Mouse (Mus musculus) lung, embryonic 14.5 days (tissue): ENCODE measurements around the gene Snai1. TPM values are rescaled to one million over a fixed set of nuclear protein-coding genes. Genes with fewer than 3 reads are reported as not detected.
A peak's percentile ranks its signal among the peaks of the same experiment; 100 is the strongest.

Experiments used
- ATAC-seq: fragments of 200-750 bp; cut with Nextera tagmentation; 2 replicates; pipeline ENCODE4 v1.8.0; 2017; ENCODE audit warnings: mild to moderate bottlenecking, moderate TSS enrichment, moderate library complexity; ENCODE audit not compliant: insufficient read depth
- DNase-seq: peaks from one replicate; pipeline ENCODE4 v3.0.0-alpha.2; 2015
- H3K27ac ChIP-seq: fragments of 300-500 bp; sonication (generic); 2 replicates; pipeline ENCODE4 v1.5.1; 2014; ENCODE audit warnings: low read depth, mild to moderate bottlenecking, moderate library complexity
- H3K27me3 ChIP-seq: fragments of 300-500 bp; sonication (generic); 2 replicates; pipeline ENCODE4 v1.6.1; 2014; ENCODE audit warnings: low read length, control low read depth; ENCODE audit not compliant: insufficient read depth
- H3K36me3 ChIP-seq: fragments of 300-500 bp; sonication (generic); 2 replicates; pipeline ENCODE4 v1.6.1; 2014; ENCODE audit warnings: control low read depth; ENCODE audit not compliant: insufficient read depth
- H3K4me1 ChIP-seq: fragments of 300-500 bp; sonication (generic); 2 replicates; pipeline ENCODE4 v1.6.1; 2014; ENCODE audit warnings: antibody characterized with exemption, control low read depth; ENCODE audit not compliant: insufficient read depth
- H3K4me2 ChIP-seq: fragments of 300-500 bp; sonication (generic); 2 replicates; pipeline ENCODE4 v1.6.1; 2014; ENCODE audit warnings: mild to moderate bottlenecking
- H3K4me3 ChIP-seq: fragments of 300-500 bp; sonication (generic); 2 replicates; pipeline ENCODE4 v1.5.1; 2014; ENCODE audit warnings: low read depth, low read length
- H3K9ac ChIP-seq: fragments of 300-500 bp; sonication (generic); 2 replicates; pipeline ENCODE4 v1.6.1; 2014
- H3K9me3 ChIP-seq: fragments of 300-500 bp; sonication (generic); 2 replicates; pipeline ENCODE4 v1.6.1; 2016; ENCODE audit warnings: low read depth, low read length, control low read depth
- CTCF ChIP-seq: IDR thresholded peaks from 2 replicates; pipeline ENCODE4 v1.5.1; 2016; ENCODE audit warnings: antibody characterized with exemption, low read depth
- whole genome bisulfite sequencing: fragments of 180-500 bp; shearing (Covaris S2); extraction: QIAGEN DNeasy Blood & Tissue Kit; methylation state at CpG from one replicate; pipeline ENCODE4 v1.1.7; 2014; 5-methylcytosine and 5-hydroxymethylcytosine counted together
- polyA plus RNA-seq: library from polyadenylated mRNA; unstranded; fragments of >200 nt; fragmentation: Nextera tagmentation; extraction: Ambion mirVana; gene quantifications from 2 replicates; pipeline ENCODE4 v1.2.1, GENCODE M21; 2014

The Snai1 gene
- polyA plus RNA-seq, 1 experiment from 2014 or later = 162 TPM

- Histone ChIP-seq H3K36me3 (peaks cover 4% of the 10 kb centered on the region; the same call in 1 of the 2 replicates), H3K4me3 (no peak overlapping the region), H3K4me2 (no peak overlapping the region), H3K27me3 (no peaks in the 10 kb centered on the region), H3K9me3 (no peaks in the 10 kb centered on the region), H3K27ac (no peak overlapping the region), H3K9ac (no peak overlapping the region), H3K4me1 (no peaks in the 10 kb centered on the region)
- TF ChIP-seq CTCF = peak; percentile 71
- no peak for ATAC-seq
- peak; percentile 67 for DNase-seq
- WGBS = 68% methylated on average over 5 of the region's 5 CpGs
These were observed 40.7 kb upstream of the Snai1 start for GRCm38 (mm10) chr2:167497272-167497671.

GRCm38 (mm10) chr2:167502554-167503252 is 35.3 kb upstream of the Snai1 start:
- no peak for DNase-seq
- 46% methylated on average over 13 of the region's 13 CpGs for WGBS
- Histone ChIP-seq H3K36me3 (peaks cover 29% of the 10 kb centered on the region), H3K9ac (peak overlapping the region; percentile 90; the same call in 1 of the 2 replicates), H3K27ac (peak overlapping the region; percentile 50; the same call in 1 of the 2 replicates), H3K27me3 (no peaks in the 10 kb centered on the region), H3K4me2 (peak overlapping the region; percentile 79), H3K4me3 (peak overlapping the region; percentile 99), H3K9me3 (no peaks in the 10 kb centered on the region), H3K4me1 (peaks cover 16% of the 10 kb centered on the region)
- ATAC-seq = peak; percentile 4
- peak; percentile 9 for TF ChIP-seq CTCF

GRCm38 (mm10) chr2:167503253-167503895 is 34.6 kb upstream of the Snai1 start:
- ATAC-seq = peak; percentile 85
- under 1% methylated on average over 85 of the region's 85 CpGs for WGBS
- 0 out of 2 replicates have a peak, but pooled peaks have one; percentile 0 for TF ChIP-seq CTCF

GRCm38 (mm10) chr2:167503896-167504349 is 34.1 kb upstream of the Snai1 start:
- WGBS = under 1% methylated on average over 32 of the region's 32 CpGs
- Histone ChIP-seq H3K27me3 (no peaks in the 10 kb centered on the region), H3K9ac (peak overlapping the region; percentile 90), H3K4me1 (peaks cover 16% of the 10 kb centered on the region), H3K4me3 (peak overlapping the region; percentile 99), H3K4me2 (peak overlapping the region; percentile 79), H3K9me3 (no peaks in the 10 kb centered on the region), H3K27ac (peak overlapping the region; percentile 75), H3K36me3 (peaks cover 41% of the 10 kb centered on the region)
- ATAC-seq (peak; percentile 25; the same call in 1 of the 2 replicates), DNase-seq (peak; percentile 56)
- TF ChIP-seq CTCF = no peak

More at GRCm38 (mm10) chr2:167503253-167503895, 34.6 kb upstream of the Snai1 start:
- H3K9ac ChIP-seq = peak overlapping the region; percentile 90
- DNase-seq = peak; percentile 91
- H3K9me3 ChIP-seq = no peaks in the 10 kb centered on the region
- H3K27me3 ChIP-seq = no peaks in the 10 kb centered on the region
- peaks cover 16% of the 10 kb centered on the region for H3K4me1 ChIP-seq
- H3K27ac ChIP-seq = peak overlapping the region; percentile 75
- peak overlapping the region; percentile 79 for H3K4me2 ChIP-seq
- H3K4me3 ChIP-seq = peak overlapping the region; percentile 99
- peaks cover 36% of the 10 kb centered on the region for H3K36me3 ChIP-seq

- peak; percentile 44 for DNase-seq
- 65% methylated on average over 3 of the region's 3 CpGs for WGBS
- H3K4me3 ChIP-seq = 0 out of 2 replicates have a peak overlapping the region, but pooled peaks have one; percentile 99
- no peak overlapping the region for H3K27ac ChIP-seq
- H3K36me3 ChIP-seq = peaks cover 51% of the 10 kb centered on the region
- H3K9ac ChIP-seq = 0 out of 2 replicates have a peak overlapping the region, but pooled peaks have one; percentile 90
- TF ChIP-seq CTCF = no peak
- no peaks in the 10 kb centered on the region for H3K9me3 ChIP-seq
- no peak for ATAC-seq
- no peaks in the 10 kb centered on the region for H3K27me3 ChIP-seq
- peak overlapping the region; percentile 79 for H3K4me2 ChIP-seq
- H3K4me1 ChIP-seq = peaks cover 16% of the 10 kb centered on the region
These were observed 32.9 kb upstream of the Snai1 start for GRCm38 (mm10) chr2:167505127-167505526.

- Histone ChIP-seq H3K9me3 (no peaks in the 10 kb centered on the region), H3K27me3 (no peaks in the 10 kb centered on the region), H3K36me3 (peaks cover 67% of the 10 kb centered on the region), H3K4me3 (no peak overlapping the region), H3K4me2 (no peak overlapping the region), H3K27ac (no peak overlapping the region), H3K4me1 (peaks cover 16% of the 10 kb centered on the region), H3K9ac (no peak overlapping the region)
- DNase-seq = no peak
- 83% methylated on average over 10 of the region's 10 CpGs for WGBS
- ATAC-seq = no peak
- no peak for TF ChIP-seq CTCF
These were observed 31.3 kb upstream of the Snai1 start for GRCm38 (mm10) chr2:167506546-167507260.
